Mouse (Mus musculus) retina, embryonic 14.5 days (tissue): Measurements from ENCODE around the gene Duxbl2.
"Not testable (repeated sequence)": the region's sequence is repeated elsewhere in the genome, so short reads cannot be mapped to it uniquely, and the experiment has no call there.

Experiments used
- DNase-seq: peaks from one replicate; pipeline ENCODE4 v3.0.0-alpha.2; 2015; ENCODE audit warnings: low spot score

Duxbl2 gene

GRCm38 (mm10) chr14:26118150-26118549 is at the start of gene Duxbl2:
TSS of gene Duxbl2 (plus strand) at chr14:26118349.
- not testable (repeated sequence) for DNase-seq

- not testable (repeated sequence) for DNase-seq
Observed at GRCm38 (mm10) chr14:26076620-26077390, 41.3 kb upstream of the Duxbl2 start.

- DNase-seq, result not testable (repeated sequence)
Observed at GRCm38 (mm10) chr14:26081216-26081615, 36.9 kb upstream of the Duxbl2 start, which contains the start of gene Cphx2. TSS of gene Cphx2 (plus strand) at chr14:26081516.

GRCm38 (mm10) chr14:26081997-26082396 is 36.2 kb upstream of the Duxbl2 start, which contains the start of gene Cphx3:
TSS of gene Cphx3 (plus strand) at chr14:26082297.
- DNase-seq, result not testable (repeated sequence)

- DNase-seq, result not testable (repeated sequence)
Observed at GRCm38 (mm10) chr14:26097622-26098021, 20.5 kb upstream of the Duxbl2 start.

- DNase-seq, result not testable (repeated sequence)
Observed at GRCm38 (mm10) chr14:26118550-26119000, 426 bp downstream of the Duxbl2 start.

- DNase-seq, result not testable (repeated sequence)
Observed at GRCm38 (mm10) chr14:26119095-26119494, 946 bp downstream of the Duxbl2 start.

GRCm38 (mm10) chr14:26147095-26147494 is 28.9 kb downstream of the Duxbl2 start:
- not testable (repeated sequence) for DNase-seq

- DNase-seq, result not testable (repeated sequence)
Observed at GRCm38 (mm10) chr14:26156032-26156431, 37.9 kb downstream of the Duxbl2 start.

- DNase-seq, result not testable (repeated sequence)
Observed at GRCm38 (mm10) chr14:26161156-26161555, 43.0 kb downstream of the Duxbl2 start.

- DNase-seq, result not testable (repeated sequence)
Observed at GRCm38 (mm10) chr14:26162423-26162822, 44.3 kb downstream of the Duxbl2 start.

GRCm38 (mm10) chr14:26165266-26165665 is 47.1 kb downstream of the Duxbl2 start:
- not testable (repeated sequence) for DNase-seq

- not testable (repeated sequence) for DNase-seq
Observed at GRCm38 (mm10) chr14:26173955-26174354, 55.8 kb downstream of the Duxbl2 start.

- DNase-seq, result not testable (repeated sequence)
Observed at GRCm38 (mm10) chr14:26175028-26175427, 56.9 kb downstream of the Duxbl2 start.
